Mouse (Mus musculus): ENCODE measurements around the gene Cpsf7. TPM values are rescaled to one million over a fixed set of nuclear protein-coding genes. Genes with fewer than 3 reads are reported as not detected.

The Cpsf7 gene
- total RNA-seq (2017), result 101 and 126 TPM in 2 replicates

GRCm38 (mm10) chr19:10525106-10525901 is at the start of gene Cpsf7:
TSS of gene Cpsf7 (plus strand) at chr19:10525266.
- ATAC-seq (ENCODE audit: extremely low read depth, insufficient number of reproducible peaks, low FRiP score, poor library complexity, severe bottlenecking), result peak; percentile 85

- ATAC-seq (ENCODE audit: extremely low read depth, insufficient number of reproducible peaks, low FRiP score, poor library complexity, severe bottlenecking), result no peak
Observed at GRCm38 (mm10) chr19:10479541-10479940, 45.5 kb upstream of the Cpsf7 start.

DNA sequence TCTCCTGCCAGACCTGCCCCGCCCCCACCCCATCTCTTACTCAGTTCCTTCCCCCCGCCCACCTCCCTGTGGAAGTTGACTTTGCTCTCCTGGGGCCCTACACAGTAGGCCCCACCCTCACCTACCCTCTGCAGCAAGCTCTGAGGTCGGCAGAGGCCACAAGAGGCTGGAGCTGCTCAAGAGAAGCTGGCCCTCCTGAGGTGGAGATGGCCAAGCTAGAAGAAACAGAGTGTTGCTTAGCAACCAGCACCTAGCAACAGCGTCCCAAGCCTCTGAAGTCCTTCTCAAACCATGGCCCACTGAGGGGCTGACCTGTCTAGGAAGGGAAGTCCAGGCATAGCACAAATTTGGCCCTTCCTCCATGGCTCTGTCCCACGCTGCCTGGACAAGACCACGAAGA is 42.4 kb upstream of the Cpsf7 start, which contains the start of gene Ppp1r32:
TSS of gene Ppp1r32 (minus strand) at position 226 of the 400 bp plus-strand sequence.
- no peak for ATAC-seq (ENCODE audit: extremely low read depth, insufficient number of reproducible peaks, low FRiP score, poor library complexity, severe bottlenecking)

- ATAC-seq (ENCODE audit: extremely low read depth, insufficient number of reproducible peaks, low FRiP score, poor library complexity, severe bottlenecking), result peak; percentile 53; the same call in 1 of the 2 replicates
Observed at GRCm38 (mm10) chr19:10486264-10486738, 38.8 kb upstream of the Cpsf7 start.

GRCm38 (mm10) chr19:10495670-10496069 is 29.4 kb upstream of the Cpsf7 start:
- ATAC-seq (ENCODE audit: extremely low read depth, insufficient number of reproducible peaks, low FRiP score, poor library complexity, severe bottlenecking), result no peak

DNA sequence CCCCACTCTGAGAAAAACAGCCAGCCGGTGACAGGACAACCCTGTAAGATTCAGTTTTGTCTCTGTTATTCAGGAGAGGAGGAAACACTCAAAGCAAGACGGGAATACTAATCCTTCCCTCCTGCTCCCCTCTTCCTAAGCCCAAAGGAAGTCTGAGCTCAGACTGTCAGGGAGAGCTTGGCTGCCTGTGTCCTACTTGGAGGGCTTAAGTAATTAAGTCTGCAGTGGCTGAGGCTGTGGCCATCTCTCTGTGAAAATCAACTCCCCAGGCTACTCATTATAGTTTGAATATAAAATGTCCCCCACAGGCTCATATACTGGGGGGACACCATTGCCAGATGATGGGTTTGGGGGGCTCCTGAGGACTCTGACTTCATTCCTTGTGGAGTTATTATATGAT is 28.1 kb upstream of the Cpsf7 start:
- no peak for ATAC-seq (ENCODE audit: extremely low read depth, insufficient number of reproducible peaks, low FRiP score, poor library complexity, severe bottlenecking)

GRCm38 (mm10) chr19:10497512-10498160 is 27.4 kb upstream of the Cpsf7 start:
- no peak for ATAC-seq (ENCODE audit: extremely low read depth, insufficient number of reproducible peaks, low FRiP score, poor library complexity, severe bottlenecking)

- no peak for ATAC-seq (ENCODE audit: extremely low read depth, insufficient number of reproducible peaks, low FRiP score, poor library complexity, severe bottlenecking)
Observed at GRCm38 (mm10) chr19:10500581-10500980, 24.5 kb upstream of the Cpsf7 start.

DNA sequence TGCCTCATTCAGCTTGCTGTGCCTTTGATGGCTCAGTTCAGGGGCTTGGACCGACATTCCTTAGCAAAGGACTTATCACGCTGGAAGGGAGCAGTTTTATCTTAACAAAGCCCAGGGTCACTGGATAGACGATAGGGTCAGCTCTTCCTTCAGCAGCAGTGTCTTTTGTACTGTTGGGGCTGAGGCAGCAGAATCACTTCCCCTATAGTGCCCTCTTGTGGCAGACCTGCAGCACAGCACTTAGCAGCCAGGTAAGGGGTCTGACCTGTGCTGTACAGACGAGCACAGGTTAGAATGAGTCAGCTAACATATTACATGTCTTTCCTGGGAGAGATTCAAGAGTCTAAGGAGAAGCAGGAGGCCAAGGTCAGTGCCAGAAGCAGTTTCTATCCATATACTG is 22.5 kb upstream of the Cpsf7 start:
- peak; percentile 69; the same call in 1 of the 2 replicates for ATAC-seq (ENCODE audit: extremely low read depth, insufficient number of reproducible peaks, low FRiP score, poor library complexity, severe bottlenecking)

DNA sequence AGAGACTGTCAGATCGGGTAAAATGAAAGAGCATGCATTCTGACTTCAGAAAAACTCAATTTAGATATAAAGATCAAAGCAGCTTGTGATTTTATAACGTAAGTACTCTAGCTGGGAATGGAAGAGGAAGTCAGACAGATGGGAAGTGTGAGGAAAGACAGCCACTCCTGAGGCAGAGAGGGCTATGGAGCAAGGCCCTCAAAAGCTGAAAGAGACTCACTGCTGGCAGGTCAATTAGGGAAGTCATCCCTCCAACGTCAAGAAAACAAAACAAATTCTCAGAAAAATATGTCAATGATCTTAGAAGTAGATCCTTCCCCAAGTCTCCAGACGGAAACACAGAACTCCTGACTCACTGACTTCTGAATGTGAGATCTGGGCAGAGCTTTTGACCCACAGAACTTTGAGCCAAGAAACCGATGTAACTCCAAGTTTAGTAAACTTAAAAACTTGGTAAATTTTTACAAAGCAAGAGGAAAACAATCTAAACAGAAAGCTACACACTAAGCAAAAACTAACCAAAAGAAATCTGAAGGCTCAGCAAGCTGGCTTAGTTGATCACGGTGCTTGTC is 14.2 kb upstream of the Cpsf7 start:
- no peak for ATAC-seq (ENCODE audit: extremely low read depth, insufficient number of reproducible peaks, low FRiP score, poor library complexity, severe bottlenecking)

- no peak for ATAC-seq (ENCODE audit: extremely low read depth, insufficient number of reproducible peaks, low FRiP score, poor library complexity, severe bottlenecking)
Observed at GRCm38 (mm10) chr19:10520355-10520754, 4.7 kb upstream of the Cpsf7 start.

GRCm38 (mm10) chr19:10521926-10522325 is 3.1 kb upstream of the Cpsf7 start:
- no peak for ATAC-seq (ENCODE audit: extremely low read depth, insufficient number of reproducible peaks, low FRiP score, poor library complexity, severe bottlenecking)

GRCm38 (mm10) chr19:10523483-10524080 is 1.5 kb upstream of the Cpsf7 start:
- no peak for ATAC-seq (ENCODE audit: extremely low read depth, insufficient number of reproducible peaks, low FRiP score, poor library complexity, severe bottlenecking)

DNA sequence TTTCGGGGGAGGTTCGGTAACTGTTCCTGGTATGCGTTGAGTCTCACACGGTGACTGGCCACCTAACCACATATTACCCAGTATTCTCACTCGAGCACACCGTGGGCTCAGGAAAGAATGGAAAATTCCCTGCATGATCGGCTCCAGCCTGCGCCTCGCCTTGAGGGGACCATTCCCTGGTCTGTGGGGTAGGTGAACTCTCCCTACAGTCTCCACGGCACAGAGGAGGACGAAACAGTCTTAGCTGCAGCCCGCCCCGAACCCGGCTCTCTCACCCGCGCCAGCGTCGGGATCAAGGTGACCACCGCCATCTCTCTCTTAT is 321 bp upstream of the Cpsf7 start:
- no peak for ATAC-seq (ENCODE audit: extremely low read depth, insufficient number of reproducible peaks, low FRiP score, poor library complexity, severe bottlenecking)

- ATAC-seq (ENCODE audit: extremely low read depth, insufficient number of reproducible peaks, low FRiP score, poor library complexity, severe bottlenecking), result peak; percentile 35; the same call in 1 of the 2 replicates
Observed at GRCm38 (mm10) chr19:10525910-10526309, 844 bp downstream of the Cpsf7 start, which contains the start of gene Sdhaf2. TSS of gene Sdhaf2 (minus strand) at chr19:10526142.

- ATAC-seq (ENCODE audit: extremely low read depth, insufficient number of reproducible peaks, low FRiP score, poor library complexity, severe bottlenecking), result no peak
Observed at GRCm38 (mm10) chr19:10530082-10530481, 5.0 kb downstream of the Cpsf7 start.

GRCm38 (mm10) chr19:10539454-10539853 is 14.4 kb downstream of the Cpsf7 start:
- no peak for ATAC-seq (ENCODE audit: extremely low read depth, insufficient number of reproducible peaks, low FRiP score, poor library complexity, severe bottlenecking)

DNA sequence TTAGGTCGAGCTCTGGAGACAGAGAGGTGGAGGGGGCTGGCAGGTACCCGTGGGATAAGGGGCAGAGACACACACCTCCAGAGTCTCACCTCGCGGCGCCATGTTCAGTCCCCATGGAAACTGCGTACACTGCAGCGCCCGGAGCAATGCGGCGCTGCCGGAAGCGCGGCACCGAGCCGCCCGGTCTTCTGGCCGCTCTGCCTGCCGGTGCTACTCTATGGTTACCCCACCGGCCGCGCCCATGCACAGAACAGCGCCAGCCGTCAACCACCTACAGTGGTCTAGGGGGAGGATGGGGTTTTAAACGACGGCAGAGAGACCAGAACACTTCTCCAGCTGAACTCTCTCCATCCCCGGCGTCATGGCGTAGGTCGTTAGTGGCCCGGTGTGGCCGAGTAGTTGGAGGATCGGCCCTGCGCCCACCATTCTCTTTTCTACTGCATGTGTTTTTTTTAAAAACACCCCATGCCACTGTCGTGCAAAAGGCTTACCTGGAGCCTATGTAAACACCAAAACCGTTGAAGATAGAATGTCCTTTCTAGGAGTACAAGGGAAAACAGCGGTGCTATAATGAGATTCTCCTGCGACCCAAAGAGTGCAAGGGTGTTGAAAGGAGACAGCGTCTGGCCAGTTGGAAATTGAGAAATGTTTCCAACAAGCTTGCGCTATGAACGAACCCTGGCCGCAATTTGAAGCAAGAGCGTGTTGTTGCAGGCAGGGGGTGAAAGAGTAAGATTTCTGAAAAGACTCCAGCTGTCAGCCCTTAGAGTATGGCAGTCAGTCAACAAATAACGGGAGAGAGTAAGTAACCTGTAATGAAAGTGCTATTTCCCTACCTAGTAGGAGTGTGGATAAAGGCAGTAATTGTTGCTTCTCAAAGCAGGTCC is 30.8 kb downstream of the Cpsf7 start, which contains the start of gene Tmem216:
TSS of gene Tmem216 (minus strand) at position 615 of the 887 bp plus-strand sequence.
- ATAC-seq (ENCODE audit: extremely low read depth, insufficient number of reproducible peaks, low FRiP score, poor library complexity, severe bottlenecking), result peak; percentile 88
